Mouse (Mus musculus) left cerebral cortex, postnatal 10 days (tissue): ENCODE measurements at regions not wholly inside any gene's neighbourhood (a gene's known extent, or its start where the extent isn't known, plus 50 kb on each side); places are given as distances from the start of the nearest gene placed in this dataset.
A peak's percentile ranks its signal among the peaks of the same experiment; 100 is the strongest.
"Not testable (repeated sequence)": the region's sequence is repeated elsewhere in the genome, so short reads cannot be mapped to it uniquely, and the experiment has no call there.

Experiments
- DNase-seq, 2 experiments: peaks; one replicate each; pipeline ENCODE4 v3.0.0; 2021 to 2022; ENCODE audit warnings: low spot score in 2 of 2, mixed read lengths in 1 of 2; ENCODE audit errors: extremely low spot score in 1 of 2
- intact Hi-C: fragments of 180-260 bp; cut with DNase I; formaldehyde crosslinking; loops from one replicate; pipeline ENCODE4 v1.15.1; 2025

DNA sequence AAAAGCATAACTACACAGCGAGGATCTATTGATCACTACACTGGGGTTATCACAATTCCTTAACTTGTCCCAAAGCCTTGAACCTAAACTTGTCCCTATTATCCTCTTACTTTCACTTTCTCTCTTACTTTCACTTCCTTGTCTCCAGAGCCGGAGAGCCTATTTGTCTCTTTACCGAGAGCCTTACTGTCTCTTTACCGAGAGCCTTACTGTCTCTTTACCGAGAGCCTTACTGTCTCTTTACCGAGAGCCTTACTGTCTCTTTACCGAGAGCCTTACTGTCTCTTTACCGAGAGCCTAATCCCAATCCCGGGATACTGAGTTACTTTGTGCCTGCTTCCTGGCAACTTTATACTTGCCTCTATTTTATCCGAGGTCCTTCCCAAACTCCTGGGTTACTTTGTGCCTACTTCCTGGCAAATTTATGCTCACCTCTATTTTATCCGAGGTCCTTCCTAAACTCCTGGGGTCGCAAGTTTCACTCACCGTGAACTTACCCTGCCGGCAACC lies 335.3 kb upstream of the Ccng1 start:
- intact Hi-C loops, result not testable (repeated sequence)
- DNase-seq, result peak; percentile 16 to 22

DNA sequence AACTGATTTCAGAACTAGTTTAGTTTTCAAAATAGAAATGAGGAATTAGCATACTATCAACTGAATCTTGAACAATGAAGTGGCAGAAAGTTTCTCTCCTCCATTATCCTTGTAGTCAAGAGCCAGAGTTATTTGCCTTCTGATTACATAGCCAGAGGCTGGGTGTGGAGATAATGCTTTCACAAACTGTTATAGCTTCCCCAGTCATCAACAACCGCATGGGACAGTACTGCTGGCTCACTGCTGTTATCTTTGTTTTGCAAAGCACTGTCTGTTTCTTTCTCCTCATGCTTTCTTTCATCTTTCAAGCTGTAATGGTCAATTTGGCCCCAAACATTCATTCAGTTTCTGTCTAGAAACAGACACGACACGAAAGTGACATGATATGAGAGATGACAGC lies 308.5 kb upstream of the Ccng1 start:
- intact Hi-C loops, result no loop called here
- DNase-seq, result no peak

DNA sequence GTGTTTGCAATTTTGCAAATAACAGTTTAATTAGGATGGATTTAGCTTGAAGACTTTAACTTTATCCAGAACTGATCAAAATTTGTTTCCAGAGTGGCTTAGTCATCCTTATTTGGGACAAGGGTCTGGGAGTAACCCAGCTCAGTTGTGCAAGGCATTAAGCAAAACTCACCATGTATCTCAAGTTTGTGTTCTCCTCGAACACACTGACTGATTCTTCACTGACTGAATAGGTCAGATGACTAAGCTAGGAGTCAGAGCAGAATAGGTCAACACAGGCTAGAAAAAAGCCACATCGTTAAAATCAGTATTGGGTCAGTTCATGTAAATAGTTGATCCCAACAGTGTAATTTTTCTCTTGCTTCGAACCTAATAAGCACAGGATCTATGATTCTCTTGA lies 302.7 kb upstream of the Ccng1 start:
- DNase-seq, result no peak
- intact Hi-C loops, result no loop called here

DNA sequence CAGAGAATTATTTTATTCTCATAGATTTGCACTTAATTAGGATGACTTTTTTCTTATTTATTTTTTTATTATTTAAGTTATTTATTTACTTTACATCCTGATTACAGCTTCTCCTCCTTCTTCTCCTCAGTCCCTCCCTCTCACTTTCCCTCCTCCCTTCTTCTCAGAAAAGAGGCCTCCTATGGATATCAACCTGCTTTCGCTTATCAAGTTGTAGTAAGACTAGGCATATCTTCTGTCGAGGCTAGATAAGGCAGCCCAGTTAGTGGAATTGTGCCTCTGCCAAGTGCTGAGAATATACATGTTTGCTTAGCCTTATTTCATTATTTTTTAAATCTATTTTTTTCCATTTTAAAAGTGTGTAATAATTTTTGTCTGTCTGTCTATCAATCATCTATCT lies 274.9 kb upstream of the Ccng1 start:
- intact Hi-C loops, result no loop called here
- DNase-seq, result no peak

DNA sequence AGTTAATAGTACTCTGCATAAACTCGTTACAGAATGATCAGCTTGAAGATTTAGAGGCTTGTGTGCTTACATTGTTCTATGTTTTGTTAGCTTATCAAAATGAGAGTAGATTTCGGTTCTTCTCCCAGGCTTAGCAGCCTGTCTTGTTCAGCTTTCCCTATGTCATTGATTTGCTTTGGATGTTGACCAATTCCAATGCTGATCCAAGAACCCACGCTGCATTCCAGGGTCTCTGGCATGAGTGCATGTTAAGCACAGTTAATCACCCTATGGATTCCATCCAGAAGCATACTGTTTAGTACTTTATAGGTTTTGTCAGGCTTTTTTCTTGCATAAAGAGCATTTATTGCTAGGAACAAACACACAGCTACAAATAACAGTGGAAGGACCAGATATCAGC lies 255.0 kb upstream of the Ccng1 start:
- DNase-seq, result no peak
- intact Hi-C loops, result no loop called here

DNA sequence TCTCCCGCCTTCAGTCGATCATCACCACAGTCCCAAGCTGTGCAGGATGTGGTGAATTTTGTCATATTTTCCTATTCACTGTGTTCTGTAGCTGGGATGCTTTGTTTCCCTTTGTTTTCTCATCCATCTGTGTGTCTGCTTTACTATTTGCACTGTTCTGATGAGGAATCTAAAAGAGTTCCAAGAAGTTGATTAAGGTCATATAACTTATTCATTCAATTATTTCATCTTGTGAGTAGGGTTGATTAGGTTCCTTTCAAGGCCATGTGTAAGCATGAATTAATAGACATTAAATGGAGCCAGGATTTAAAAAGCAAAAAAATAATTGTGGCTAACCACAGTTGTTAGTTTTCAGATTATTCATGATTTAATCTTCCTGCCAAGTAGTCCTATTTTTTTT lies 217.7 kb upstream of the Ccng1 start:
- intact Hi-C loops, result no loop called here
- no peak for DNase-seq

DNA sequence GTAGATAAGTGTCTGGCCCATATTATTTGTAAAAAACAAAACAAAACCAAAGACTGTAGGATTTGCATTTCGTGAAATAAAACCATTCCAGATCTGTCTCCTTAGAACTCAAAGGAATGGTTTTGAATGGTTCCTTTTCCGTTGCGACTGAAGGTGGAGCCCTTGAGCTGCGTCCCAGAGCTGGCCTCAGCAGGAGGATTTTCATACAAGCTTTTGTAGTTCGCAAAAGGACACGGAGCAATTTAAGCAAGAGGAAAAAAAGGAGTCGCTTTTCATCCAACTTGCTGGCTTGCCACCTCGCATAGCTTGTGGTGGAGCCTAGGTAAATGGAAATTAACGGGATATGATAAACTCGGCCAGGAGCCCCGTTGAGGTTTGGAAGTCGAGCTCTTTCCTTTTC lies 172.1 kb upstream of the Ccng1 start:
- intact Hi-C loops, result loop anchor here (5.0 kb wide), 2 partner anchors 1255 to 1495 kb away; partner anchors contain the start of gene Gabra1
- peak; percentile 49 to 79 for DNase-seq

DNA sequence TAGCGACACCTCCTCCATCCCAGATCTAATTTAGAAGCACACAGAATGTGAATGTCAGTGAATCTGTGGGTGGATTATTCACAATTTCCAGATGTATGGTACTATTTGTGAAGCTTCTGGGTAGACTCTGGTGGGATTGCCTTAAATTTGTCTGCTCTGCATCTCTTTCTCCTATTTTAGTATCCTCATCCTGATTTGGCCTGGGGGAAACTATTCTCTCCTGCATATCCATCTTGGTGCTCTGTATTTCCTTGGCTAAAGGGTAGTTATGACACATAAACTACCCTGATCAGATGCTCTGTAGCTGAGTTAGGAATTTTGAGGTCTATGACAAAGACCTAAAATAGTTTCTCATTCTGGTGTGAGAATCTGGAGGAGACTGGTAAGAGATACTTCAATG lies 136.4 kb upstream of the Ccng1 start:
- no peak for DNase-seq
- intact Hi-C loops, result no loop called here

DNA sequence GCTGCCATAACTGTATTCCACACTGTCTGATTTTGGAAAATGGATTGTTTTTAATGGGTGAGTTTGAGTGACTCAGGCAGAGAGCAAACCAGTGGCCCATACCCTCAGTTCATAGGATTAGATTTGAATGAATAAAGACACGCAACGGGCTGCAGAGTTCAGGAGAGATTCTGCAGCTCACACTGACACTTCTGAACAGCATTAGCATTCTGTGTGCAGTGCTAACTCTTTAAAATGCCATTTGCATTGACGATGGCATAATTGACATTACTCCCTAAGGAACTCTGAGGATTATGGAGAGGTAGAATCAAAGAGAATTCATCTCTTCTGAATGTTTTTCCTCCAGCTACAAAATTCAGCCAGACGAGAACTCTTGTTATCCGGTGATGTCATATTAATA lies 129.4 kb upstream of the Ccng1 start:
- intact Hi-C loops, result no loop called here
- DNase-seq, result no peak

DNA sequence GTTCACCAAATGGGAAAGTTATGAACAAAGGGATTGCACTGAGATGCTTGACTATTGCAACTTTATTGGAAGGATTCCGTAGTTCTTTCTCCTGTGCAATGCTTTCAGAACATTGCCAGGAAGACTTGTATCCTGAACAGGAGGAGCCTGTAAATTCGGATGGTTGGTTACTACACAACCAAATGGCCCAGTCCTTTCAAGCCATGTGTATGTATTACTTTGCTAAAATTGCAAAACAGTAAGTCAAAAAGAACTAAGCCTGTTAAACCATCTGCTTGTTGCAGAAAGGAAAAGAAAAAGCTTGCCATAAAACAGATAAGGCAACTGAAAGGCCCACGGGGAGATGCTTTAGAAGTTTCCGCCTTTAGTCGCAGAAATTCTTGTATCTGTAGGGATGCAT lies 124.5 kb upstream of the Ccng1 start:
- intact Hi-C loops, result no loop called here
- no peak for DNase-seq

DNA sequence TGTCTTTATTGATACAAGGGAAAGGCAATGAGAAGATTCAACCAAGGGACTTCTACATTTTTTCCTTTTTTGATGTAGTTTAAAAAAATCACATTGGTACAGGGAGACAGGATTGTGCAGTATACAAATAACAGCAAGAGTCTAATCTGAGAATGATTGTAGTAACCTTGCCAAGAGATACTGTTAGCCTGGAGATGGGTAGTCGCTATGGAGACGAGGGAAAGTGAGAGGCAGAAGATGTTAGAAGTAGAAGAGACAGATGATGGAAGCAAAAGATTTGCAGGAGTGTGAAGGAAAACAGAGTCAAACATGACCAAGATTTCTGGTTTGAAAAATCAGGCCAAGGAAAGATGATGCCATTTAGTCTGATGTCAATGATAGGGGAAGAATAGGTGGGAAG lies 117.9 kb upstream of the Ccng1 start:
- intact Hi-C loops, result no loop called here

DNA sequence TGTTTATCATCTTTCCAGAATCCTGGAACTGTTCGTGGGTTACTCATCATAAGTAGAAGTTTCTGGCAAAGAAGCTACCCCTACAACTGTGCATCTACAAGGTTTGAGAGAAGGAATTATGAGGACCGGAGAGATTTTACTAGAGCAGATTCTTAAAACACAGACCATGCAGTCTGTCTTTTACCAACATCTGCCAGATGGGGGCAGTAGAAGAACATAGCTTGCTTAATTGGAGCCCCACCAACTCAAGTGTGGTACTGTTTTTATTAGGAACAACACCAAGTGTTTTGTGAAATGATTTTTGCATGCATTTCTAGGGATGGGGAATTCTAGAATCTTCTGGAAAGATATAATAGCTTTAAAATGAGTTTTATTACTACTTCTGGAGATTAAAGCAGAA lies 110.6 kb upstream of the Ccng1 start:
- DNase-seq, result peak; percentile 58 to 87
- intact Hi-C loops, result loop anchor here (10.0 kb wide), 2 partner anchors 1319 to 1559 kb away; partner anchors contain the start of gene Gabra1

More for the DNA sequence above, 117.9 kb upstream of the Ccng1 start:
- no peak for DNase-seq

DNA sequence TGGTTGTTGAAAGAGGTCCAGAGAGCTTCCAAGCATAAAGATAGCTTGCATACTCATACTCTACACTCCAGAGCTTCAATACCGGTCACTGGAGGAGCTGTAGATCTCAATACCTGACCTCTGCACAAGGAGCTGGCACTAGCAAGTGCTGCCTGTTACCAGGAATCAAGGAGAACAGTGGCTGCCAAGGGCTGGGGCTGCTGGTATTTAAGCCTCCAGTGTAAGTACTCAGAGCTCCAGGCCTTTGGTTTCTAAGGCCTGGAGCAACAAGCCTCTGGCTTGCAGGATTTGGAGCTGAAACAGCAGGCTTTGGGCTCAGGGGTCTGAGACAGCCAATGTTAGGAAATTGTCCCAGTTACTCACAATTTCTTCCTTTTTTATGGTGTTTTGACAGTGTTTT lies 96.2 kb upstream of the Ccng1 start:
- intact Hi-C loops, result no loop called here
- DNase-seq, result no peak

DNA sequence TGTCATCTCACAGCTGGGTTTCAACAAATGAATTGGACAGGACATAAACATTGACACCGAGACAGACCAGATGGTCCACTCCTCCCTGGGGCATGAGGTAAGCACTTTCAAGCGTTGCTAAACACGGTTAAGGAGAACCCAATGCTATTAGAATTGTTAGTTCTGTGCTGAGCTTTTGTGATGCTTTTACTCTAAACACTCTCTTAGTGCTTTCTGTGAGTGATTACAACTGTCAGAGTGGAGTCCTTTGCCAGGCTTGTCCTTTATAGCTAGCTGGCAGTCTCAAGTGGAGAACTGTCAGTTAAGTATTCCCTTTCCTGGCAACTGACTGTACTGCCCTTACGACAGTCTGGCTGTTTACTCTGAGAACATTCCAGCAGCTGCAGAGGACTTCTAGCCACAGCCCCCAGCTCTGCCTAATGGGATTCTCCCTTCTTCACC lies 95.6 kb upstream of the Ccng1 start:
- intact Hi-C loops, result no loop called here
- DNase-seq, result no peak

DNA sequence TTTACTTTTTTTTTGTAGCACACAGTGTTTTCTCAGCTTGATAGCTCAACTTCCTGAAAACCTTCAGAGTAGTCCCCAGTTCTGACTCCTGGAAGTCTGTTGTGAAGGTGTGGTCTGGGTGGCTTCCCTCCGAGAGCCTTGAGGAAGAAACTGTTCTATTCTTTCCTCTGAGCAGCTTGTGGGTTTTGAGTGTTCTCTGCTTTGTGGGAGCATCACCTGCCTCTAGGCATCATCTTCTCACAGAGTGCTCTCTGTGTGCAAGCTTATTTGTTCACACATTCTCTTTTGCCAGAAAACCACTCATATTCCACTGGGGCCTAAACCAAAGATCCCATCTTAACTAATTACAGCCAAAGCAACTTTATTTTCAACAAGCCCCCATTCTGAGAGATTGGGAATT lies 91.5 kb upstream of the Ccng1 start:
- no peak for DNase-seq
- intact Hi-C loops, result no loop called here

DNA sequence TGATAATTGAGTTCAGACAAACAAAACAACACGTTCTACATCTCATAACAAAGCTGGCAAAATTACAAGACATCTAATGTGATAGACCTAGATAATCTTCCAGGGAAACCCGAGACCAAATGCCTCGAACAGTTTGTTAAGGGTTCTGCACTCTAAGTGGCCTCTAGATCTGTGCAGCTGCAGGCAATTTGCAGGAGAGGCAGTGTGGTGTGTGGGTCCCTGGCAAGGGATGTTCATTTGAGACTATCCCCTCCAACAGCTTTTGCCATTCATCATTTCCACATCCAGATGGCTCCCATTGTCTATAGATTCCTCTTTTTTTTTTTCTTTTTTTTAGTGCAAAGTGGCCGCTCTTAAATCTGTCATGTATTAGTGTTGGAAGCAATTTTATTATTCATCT lies 80.3 kb upstream of the Ccng1 start:
- DNase-seq, result no peak
- intact Hi-C loops, result no loop called here
